Mouse (Mus musculus): ENCODE results near the gene Agrn. TPM values are rescaled to one million over a fixed set of nuclear protein-coding genes. Genes with fewer than 3 reads are reported as not detected.

The Agrn gene
- polyA plus RNA-seq, 1 experiment = 8.8 TPM

DNA sequence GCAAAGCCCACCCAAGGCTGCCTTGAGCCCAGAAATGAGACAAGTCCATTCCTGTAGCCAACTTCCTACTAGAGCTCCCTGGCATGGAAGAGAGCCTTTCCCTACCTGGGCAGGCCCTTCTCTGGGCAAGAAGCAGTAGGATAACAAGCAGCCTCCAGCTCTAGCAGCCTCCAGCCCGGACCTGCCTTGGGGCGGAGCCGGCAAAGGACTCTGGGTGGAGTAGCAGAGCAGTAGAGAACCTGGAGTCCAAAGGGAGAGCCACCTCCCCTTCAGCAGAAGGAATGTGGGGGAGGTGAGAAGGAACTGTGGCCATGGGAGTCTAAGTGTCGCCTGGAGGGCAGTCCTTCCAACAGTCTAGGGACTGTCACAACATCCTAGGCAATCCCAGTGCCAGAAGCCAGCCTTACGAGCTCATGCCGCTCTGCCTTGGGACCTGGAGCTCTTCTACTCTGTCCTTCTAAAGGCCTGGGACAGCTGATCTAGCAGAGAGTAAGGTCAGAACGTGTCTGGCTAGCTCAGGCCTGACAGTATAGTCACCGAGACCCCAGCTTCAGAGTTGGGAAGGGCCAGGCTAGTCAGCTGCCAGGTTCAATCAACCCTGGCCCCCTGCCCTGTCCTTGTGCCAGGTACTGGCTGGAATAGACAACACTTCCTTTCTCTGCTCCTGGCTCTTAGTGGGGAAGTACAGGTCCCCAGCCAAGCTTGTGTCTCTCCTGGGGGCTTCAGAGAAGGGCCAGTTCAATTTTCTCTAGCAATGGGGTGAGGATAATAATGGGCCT, 4.7 kb downstream of the Agrn start:
- H3K4me3 ChIP-seq (ENCODE audit: control insufficient read depth, low read depth, low read length) = no peak overlapping the region

GRCm38 (mm10) chr4:156188811-156189323, 8.4 kb downstream of the Agrn start:
- Histone ChIP-seq H3K27me3 (ENCODE audit: control insufficient read depth, insufficient read depth, low read length) (no peaks in the 10 kb centered on the region), H3K4me3 (ENCODE audit: control insufficient read depth, low read depth, low read length) (no peak overlapping the region), H3K27ac (ENCODE audit: control insufficient read depth, insufficient read depth, low read depth, low read length) (no peak overlapping the region), H3K36me3 (ENCODE audit: control insufficient read depth, insufficient read depth, low read length) (no peaks in the 10 kb centered on the region), H3K4me1 (ENCODE audit: control insufficient read depth, insufficient read depth, low read length) (no peaks in the 10 kb centered on the region)
- no peak for TF ChIP-seq POLR2A (IDR thresholded peaks at IDR 0.05; ENCODE audit: control insufficient read depth, low read depth, low read length)
- TF ChIP-seq CTCF (IDR thresholded peaks at IDR 0.05; ENCODE audit: control insufficient read depth, insufficient read depth, insufficient replicate concordance, low read depth, low read length) = no peak

More for the DNA sequence above, 4.7 kb downstream of the Agrn start:
- no peaks in the 10 kb centered on the region for H3K27me3 ChIP-seq (ENCODE audit: control insufficient read depth, insufficient read depth, low read length)
- H3K27ac ChIP-seq (ENCODE audit: control insufficient read depth, insufficient read depth, low read depth, low read length) = no peak overlapping the region
- no peaks in the 10 kb centered on the region for H3K36me3 ChIP-seq (ENCODE audit: control insufficient read depth, insufficient read depth, low read length)
- TF ChIP-seq POLR2A (IDR thresholded peaks at IDR 0.05; ENCODE audit: control insufficient read depth, low read depth, low read length) = no peak
- TF ChIP-seq CTCF (IDR thresholded peaks at IDR 0.05; ENCODE audit: control insufficient read depth, insufficient read depth, insufficient replicate concordance, low read depth, low read length) = no peak
- peaks cover 2% of the 10 kb centered on the region; the same call in 1 of the 2 replicates for H3K4me1 ChIP-seq (ENCODE audit: control insufficient read depth, insufficient read depth, low read length)

- Histone ChIP-seq H3K4me1 (ENCODE audit: control insufficient read depth, insufficient read depth, low read length) (no peaks in the 10 kb centered on the region), H3K27me3 (ENCODE audit: control insufficient read depth, insufficient read depth, low read length) (no peaks in the 10 kb centered on the region), H3K4me3 (ENCODE audit: control insufficient read depth, low read depth, low read length) (no peak overlapping the region), H3K36me3 (ENCODE audit: control insufficient read depth, insufficient read depth, low read length) (no peaks in the 10 kb centered on the region), H3K27ac (ENCODE audit: control insufficient read depth, insufficient read depth, low read depth, low read length) (no peak overlapping the region)
- TF ChIP-seq POLR2A (IDR thresholded peaks at IDR 0.05; ENCODE audit: control insufficient read depth, low read depth, low read length) = no peak
- no peak for TF ChIP-seq CTCF (IDR thresholded peaks at IDR 0.05; ENCODE audit: control insufficient read depth, insufficient read depth, insufficient replicate concordance, low read depth, low read length)
Observed at GRCm38 (mm10) chr4:156188162-156188810, 9.0 kb downstream of the Agrn start.

DNA sequence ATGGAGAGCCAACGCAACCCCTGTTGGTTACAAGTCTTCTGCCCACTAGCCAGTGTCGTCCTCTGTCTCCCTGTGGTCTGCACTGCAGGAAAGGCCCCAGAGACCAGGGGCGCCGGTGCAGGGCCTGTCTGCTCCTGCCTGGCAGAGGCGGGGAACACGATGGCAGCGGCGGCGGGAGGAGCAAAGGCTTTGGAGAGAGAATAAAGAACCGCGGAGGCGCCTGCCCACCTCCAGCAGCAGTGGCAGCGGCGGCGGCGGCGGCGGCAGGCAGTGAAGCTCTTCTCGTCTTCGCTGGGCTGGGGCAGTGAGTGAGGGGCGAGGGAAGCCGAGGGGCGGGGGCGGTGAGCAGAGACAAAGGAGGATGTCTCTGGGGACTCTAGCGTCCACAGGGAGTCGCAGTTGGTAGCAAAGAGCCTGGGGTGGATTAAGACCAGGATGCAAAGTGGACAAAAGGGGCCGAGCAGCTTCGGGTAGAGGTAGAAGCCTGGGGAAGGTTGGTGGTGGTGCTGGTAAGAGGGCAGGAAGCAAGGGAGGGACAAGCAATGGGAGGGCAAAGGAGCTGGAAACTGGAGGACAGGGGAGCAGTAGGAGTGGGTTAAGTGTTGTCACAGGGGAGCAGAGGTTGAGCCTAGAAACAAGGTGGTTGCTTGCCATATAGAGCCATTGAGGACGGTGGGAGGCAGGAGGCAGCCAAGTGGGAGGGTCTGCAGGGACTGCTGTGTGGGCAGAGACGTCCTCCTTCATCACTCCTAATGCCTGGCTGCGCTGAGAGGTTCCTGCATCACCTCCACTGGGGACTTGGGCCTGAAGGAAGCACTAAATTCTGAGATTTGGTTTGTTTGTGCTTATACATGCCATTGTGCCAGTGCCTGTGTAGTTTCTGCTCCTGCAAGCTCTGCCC, 11.1 kb downstream of the Agrn start:
- Histone ChIP-seq H3K27ac (ENCODE audit: control insufficient read depth, insufficient read depth, low read depth, low read length) (no peak overlapping the region), H3K27me3 (ENCODE audit: control insufficient read depth, insufficient read depth, low read length) (no peaks in the 10 kb centered on the region), H3K36me3 (ENCODE audit: control insufficient read depth, insufficient read depth, low read length) (no peaks in the 10 kb centered on the region), H3K4me1 (ENCODE audit: control insufficient read depth, insufficient read depth, low read length) (no peaks in the 10 kb centered on the region), H3K4me3 (ENCODE audit: control insufficient read depth, low read depth, low read length) (no peak overlapping the region)
- TF ChIP-seq POLR2A (IDR thresholded peaks at IDR 0.05; ENCODE audit: control insufficient read depth, low read depth, low read length) (no peak), CTCF (IDR thresholded peaks at IDR 0.05; ENCODE audit: control insufficient read depth, insufficient read depth, insufficient replicate concordance, low read depth, low read length) (no peak)

DNA sequence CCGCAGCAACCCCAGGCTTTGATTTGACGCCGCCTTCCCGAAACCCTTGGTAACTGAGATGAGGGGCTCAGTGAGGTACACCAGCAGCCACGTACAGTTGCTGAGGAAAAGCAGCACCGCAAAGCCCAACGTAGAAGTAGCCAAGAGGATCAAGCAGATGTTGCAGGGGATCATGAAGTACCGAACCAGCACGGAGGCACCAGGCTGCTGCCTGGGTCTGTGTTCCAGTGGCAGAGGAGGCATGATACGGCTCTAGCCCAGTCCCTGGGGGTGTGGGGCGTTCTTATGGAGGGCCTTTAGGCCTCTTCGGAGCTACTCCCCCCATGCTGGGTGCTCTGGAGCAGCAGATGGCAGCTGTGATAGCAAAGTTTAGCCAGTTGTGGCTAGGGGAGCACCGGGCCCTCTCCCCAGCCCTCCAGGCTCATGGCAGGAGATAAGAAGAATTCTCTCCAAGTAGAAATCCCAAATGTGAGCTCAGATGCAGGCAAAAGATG, 11.8 kb downstream of the Agrn start:
- H3K4me3 ChIP-seq (ENCODE audit: control insufficient read depth, low read depth, low read length) = no peak overlapping the region
- TF ChIP-seq CTCF (IDR thresholded peaks at IDR 0.05; ENCODE audit: control insufficient read depth, insufficient read depth, insufficient replicate concordance, low read depth, low read length) (no peak), POLR2A (IDR thresholded peaks at IDR 0.05; ENCODE audit: control insufficient read depth, low read depth, low read length) (no peak)

GRCm38 (mm10) chr4:156184291-156184954, 12.9 kb downstream of the Agrn start:
- Histone ChIP-seq H3K27ac (ENCODE audit: control insufficient read depth, insufficient read depth, low read depth, low read length) (no peak overlapping the region), H3K4me3 (ENCODE audit: control insufficient read depth, low read depth, low read length) (no peak overlapping the region), H3K27me3 (ENCODE audit: control insufficient read depth, insufficient read depth, low read length) (no peaks in the 10 kb centered on the region), H3K4me1 (ENCODE audit: control insufficient read depth, insufficient read depth, low read length) (no peaks in the 10 kb centered on the region), H3K36me3 (ENCODE audit: control insufficient read depth, insufficient read depth, low read length) (no peaks in the 10 kb centered on the region)
- no peak for TF ChIP-seq CTCF (IDR thresholded peaks at IDR 0.05; ENCODE audit: control insufficient read depth, insufficient read depth, insufficient replicate concordance, low read depth, low read length)
- no peak for TF ChIP-seq POLR2A (IDR thresholded peaks at IDR 0.05; ENCODE audit: control insufficient read depth, low read depth, low read length)

More for the DNA sequence above, 11.8 kb downstream of the Agrn start:
- H3K36me3 ChIP-seq (ENCODE audit: control insufficient read depth, insufficient read depth, low read length) = no peaks in the 10 kb centered on the region
- H3K4me1 ChIP-seq (ENCODE audit: control insufficient read depth, insufficient read depth, low read length) = no peaks in the 10 kb centered on the region
- no peaks in the 10 kb centered on the region for H3K27me3 ChIP-seq (ENCODE audit: control insufficient read depth, insufficient read depth, low read length)
- H3K27ac ChIP-seq (ENCODE audit: control insufficient read depth, insufficient read depth, low read depth, low read length) = no peak overlapping the region
